Mouse (Mus musculus) thymus, adult 2 months (tissue): Measurements from ENCODE around the gene Shisa8. TPM values are rescaled to one million over a fixed set of nuclear protein-coding genes. Genes with fewer than 3 reads are reported as not detected.

Experiments
- DNase-seq: peaks from one replicate; pipeline ENCODE4 v3.0.0; 2021
- H3K27ac ChIP-seq: fragments of 200-500 bp; 2 replicates; pipeline ENCODE4 v1.5.1; 2012; ENCODE audit warnings: low read length, control low read depth; ENCODE audit not compliant: control insufficient read depth, insufficient read depth
- H3K27me3 ChIP-seq: fragments of 200-500 bp; 2 replicates; pipeline ENCODE4 v1.6.1; 2012; ENCODE audit warnings: mild to moderate bottlenecking, low read length, moderate library complexity, mixed read lengths; ENCODE audit not compliant: control insufficient read depth, insufficient read depth
- H3K36me3 ChIP-seq: fragments of 200-500 bp; 2 replicates; pipeline ENCODE4 v1.6.1; 2012; ENCODE audit warnings: mild to moderate bottlenecking, low read length, moderate library complexity; ENCODE audit not compliant: control insufficient read depth, insufficient read depth
- H3K4me1 ChIP-seq: fragments of 200-500 bp; replicated peaks from 2 replicates; pipeline ENCODE4 v1.6.1; 2012; ENCODE audit warnings: low read length; ENCODE audit not compliant: control insufficient read depth, insufficient read depth
- H3K4me3 ChIP-seq: fragments of 200-500 bp; 2 replicates; pipeline ENCODE4 v1.5.1; 2012; ENCODE audit warnings: mild to moderate bottlenecking, low read length, control low read depth, moderate library complexity; ENCODE audit not compliant: control insufficient read depth, insufficient read depth
- CTCF ChIP-seq: fragments of 200-500 bp; IDR thresholded peaks from 2 replicates; pipeline ENCODE4 v1.5.1; 2012; ENCODE audit warnings: mild to moderate bottlenecking, control low read depth, low read length, moderate library complexity, borderline replicate concordance; ENCODE audit not compliant: control insufficient read depth, poor library complexity, insufficient read depth; ENCODE audit errors: extremely low read depth
- POLR2A ChIP-seq: fragments of 200-500 bp; IDR thresholded peaks from 2 replicates; pipeline ENCODE4 v1.6.1; 2012; ENCODE audit warnings: mild to moderate bottlenecking, low read length, control low read depth, moderate library complexity; ENCODE audit not compliant: control insufficient read depth, poor library complexity, insufficient read depth; ENCODE audit errors: extremely low read depth
- WGBS: fragments of 180-500 bp; shearing (Covaris S2); methylation state at CpG from one replicate; pipeline ENCODE4 v1.1.7; 2018; 5-methylcytosine and 5-hydroxymethylcytosine counted together
- polyA plus RNA-seq: library from polyadenylated mRNA; depleted of rRNA; stranded (reverse); fragments of >200 nt; gene quantifications from 2 replicates; pipeline ENCODE4 v1.2.3, GENCODE M21; 2012

Gene Shisa8
- polyA plus RNA-seq, 1 experiment, result 0.93 TPM

- Histone ChIP-seq H3K27ac (no peak overlapping the region), H3K4me3 (no peak overlapping the region), H3K36me3 (peaks cover 37% of the 10 kb centered on the region), H3K27me3 (no peaks in the 10 kb centered on the region), H3K4me1 (no peaks in the 10 kb centered on the region)
- no peak for TF ChIP-seq CTCF
- no peak for TF ChIP-seq POLR2A
- 96% methylated on average over 10 of the region's 10 CpGs for WGBS
- DNase-seq, result no peak
Observed at GRCm38 (mm10) chr15:82203090-82203489, 9.5 kb downstream of the Shisa8 start.

DNA sequence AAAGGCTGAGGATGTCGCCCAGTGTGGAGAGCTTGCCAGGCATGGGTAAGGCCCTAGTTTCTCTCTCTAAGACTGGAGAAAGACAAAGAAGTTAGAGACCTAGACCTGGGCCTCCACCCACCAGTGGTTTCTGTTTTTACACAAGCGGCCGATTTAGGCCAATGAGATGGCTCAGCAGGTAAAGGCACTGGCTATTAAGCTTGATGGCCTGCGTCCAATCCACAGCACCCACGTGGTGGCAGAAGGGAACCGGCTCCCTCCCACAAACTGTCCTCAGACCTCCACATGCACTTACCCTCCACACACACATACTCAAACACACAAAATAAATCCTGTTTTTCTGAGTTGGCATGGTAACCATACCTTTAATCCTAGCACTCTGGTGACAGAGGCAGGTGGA, 10.5 kb downstream of the Shisa8 start:
- no peak overlapping the region for H3K27ac ChIP-seq
- no peak for DNase-seq
- no peaks in the 10 kb centered on the region for H3K4me1 ChIP-seq
- no peak overlapping the region for H3K4me3 ChIP-seq
- TF ChIP-seq POLR2A (no peak), CTCF (no peak)
- no peaks in the 10 kb centered on the region for H3K27me3 ChIP-seq
- WGBS, result 87% methylated on average over 6 of the region's 6 CpGs
- peaks cover 44% of the 10 kb centered on the region for H3K36me3 ChIP-seq

DNA sequence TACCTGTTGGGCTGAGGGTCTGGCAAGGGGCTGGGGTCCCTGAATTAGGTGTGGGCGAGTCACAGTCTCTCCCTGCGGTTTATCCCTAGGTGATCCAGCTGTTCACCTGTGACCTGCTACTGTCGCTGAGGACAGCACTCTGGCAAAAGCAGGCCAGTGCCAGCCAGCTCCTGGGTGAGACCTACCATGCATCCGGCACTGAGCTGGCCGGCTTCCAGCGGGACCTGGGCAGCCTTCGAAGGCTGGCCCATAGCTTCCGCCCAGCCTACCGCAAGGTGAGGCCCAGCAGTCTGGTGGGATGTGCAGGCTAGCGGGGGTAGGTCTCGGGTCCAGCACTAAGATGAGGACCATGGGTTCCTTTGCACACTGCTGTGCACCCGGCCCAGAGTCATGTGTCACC, 13.1 kb downstream of the Shisa8 start:
- Histone ChIP-seq H3K36me3 (peaks cover 57% of the 10 kb centered on the region), H3K27ac (no peak overlapping the region), H3K4me1 (no peaks in the 10 kb centered on the region), H3K4me3 (no peak overlapping the region), H3K27me3 (no peaks in the 10 kb centered on the region)
- no peak for DNase-seq
- 82% methylated on average over 12 of the region's 12 CpGs for WGBS
- no peak for TF ChIP-seq CTCF

GRCm38 (mm10) chr15:82198342-82198741, 14.3 kb downstream of the Shisa8 start:
- Histone ChIP-seq H3K27ac (no peak overlapping the region), H3K36me3 (peaks cover 64% of the 10 kb centered on the region), H3K4me1 (no peaks in the 10 kb centered on the region), H3K4me3 (no peak overlapping the region), H3K27me3 (no peaks in the 10 kb centered on the region)
- DNase-seq, result no peak
- TF ChIP-seq CTCF, result no peak
- no peak for TF ChIP-seq POLR2A
- 54% methylated on average over 7 of the region's 7 CpGs for WGBS

GRCm38 (mm10) chr15:82197937-82198336, 14.7 kb downstream of the Shisa8 start:
- no peak for DNase-seq
- H3K36me3 ChIP-seq, result peaks cover 65% of the 10 kb centered on the region
- no peak overlapping the region for H3K4me3 ChIP-seq
- no peak overlapping the region for H3K27ac ChIP-seq
- WGBS, result 68% methylated on average over 11 of the region's 11 CpGs
- no peak for TF ChIP-seq POLR2A
- no peak for TF ChIP-seq CTCF
- H3K27me3 ChIP-seq, result no peaks in the 10 kb centered on the region
- H3K4me1 ChIP-seq, result no peaks in the 10 kb centered on the region

- no peak for DNase-seq
- Histone ChIP-seq H3K4me3 (no peak overlapping the region), H3K27ac (no peak overlapping the region), H3K36me3 (peaks cover 71% of the 10 kb centered on the region), H3K4me1 (no peaks in the 10 kb centered on the region), H3K27me3 (no peaks in the 10 kb centered on the region)
- TF ChIP-seq CTCF, result no peak
- TF ChIP-seq POLR2A, result no peak
- 65% methylated on average over 10 of the region's 10 CpGs for WGBS
Observed at GRCm38 (mm10) chr15:82197246-82197750, 15.3 kb downstream of the Shisa8 start.

DNA sequence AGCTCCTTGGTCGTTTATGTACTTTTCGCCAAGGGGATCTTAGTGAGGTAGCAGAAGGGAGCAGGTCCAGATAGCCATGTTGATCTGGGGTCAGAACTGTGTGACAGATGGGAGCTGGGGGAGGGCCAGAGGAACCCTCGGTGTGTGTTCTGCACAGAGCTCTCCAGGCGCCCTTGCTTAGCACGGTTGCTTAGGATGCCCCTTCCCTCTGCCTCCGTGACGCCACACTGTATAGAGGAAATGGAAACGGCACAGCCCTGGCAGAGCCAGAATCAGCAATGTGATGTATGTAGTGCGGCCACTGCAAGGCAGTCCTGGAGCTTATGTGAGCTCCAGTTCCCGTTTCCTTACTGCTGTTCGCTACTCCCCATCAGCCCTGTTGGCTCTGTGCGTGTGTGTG, 16.3 kb downstream of the Shisa8 start:
- Histone ChIP-seq H3K4me3 (no peak overlapping the region), H3K27ac (no peak overlapping the region), H3K4me1 (no peaks in the 10 kb centered on the region), H3K36me3 (peaks cover 77% of the 10 kb centered on the region), H3K27me3 (no peaks in the 10 kb centered on the region)
- TF ChIP-seq POLR2A (no peak), CTCF (no peak)
- 84% methylated on average over 12 of the region's 12 CpGs for WGBS
- DNase-seq, result no peak
